Mouse (Mus musculus) bone marrow macrophage, adult 2 months (primary cell): ENCODE measurements at regions not wholly inside any gene's neighbourhood (a gene's known extent, or its start where the extent isn't known, plus 50 kb on each side); places are given as distances from the start of the nearest gene placed in this dataset.

Experiments used
- CTCF ChIP-seq: IDR thresholded peaks from 2 replicates; pipeline ENCODE4 v1.5.1; 2012; ENCODE audit warnings: low read depth, mild to moderate bottlenecking, low read length, moderate library complexity
- POLR2A ChIP-seq: IDR thresholded peaks from 2 replicates; pipeline ENCODE4 v1.6.1; 2012; ENCODE audit warnings: mild to moderate bottlenecking, low read depth, low read length, borderline replicate concordance

DNA sequence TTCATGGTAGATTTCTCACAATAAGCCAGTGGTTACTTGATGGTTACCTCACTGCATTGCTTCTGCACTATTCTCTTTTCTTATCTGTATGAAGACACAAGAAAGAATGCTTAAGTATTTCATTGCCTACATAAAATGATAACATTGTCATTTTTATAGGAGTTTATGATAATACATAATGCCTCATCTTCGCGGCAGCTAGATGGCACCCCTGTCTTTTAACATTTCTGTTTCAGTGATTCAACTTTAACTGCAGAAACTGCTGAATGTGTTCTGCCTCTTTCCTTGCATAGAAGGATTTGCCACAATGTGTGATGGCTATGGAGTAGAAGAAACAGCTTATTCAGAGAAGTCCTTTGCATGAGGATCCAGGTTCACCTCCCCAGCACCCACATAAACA is 97.0 kb upstream of the Tars start:
- TF ChIP-seq CTCF, result no peak
- no peak for TF ChIP-seq POLR2A
